Mouse (Mus musculus): Measurements from ENCODE around the gene Selenom. TPM values are rescaled to one million over a fixed set of nuclear protein-coding genes. Genes with fewer than 3 reads are reported as not detected.

Selenom gene
- polyA plus RNA-seq, 1 experiment from 2014 or later = 129 TPM

GRCm38 (mm10) chr11:3519051-3519726 is 4.7 kb downstream of the Selenom start:
- no peak for ATAC-seq
- Histone ChIP-seq H3K4me3 (ENCODE audit: low read depth, low read length) (no peak overlapping the region), H3K4me2 (ENCODE audit: low read length) (no peak overlapping the region), H3K36me3 (ENCODE audit: control insufficient read depth, insufficient read depth, low read length) (no peaks in the 10 kb centered on the region), H3K9me3 (replicated peaks; ENCODE audit: control insufficient read depth, low read length, poor library complexity, severe bottlenecking) (no peaks in the 10 kb centered on the region), H3K4me1 (ENCODE audit: control insufficient read depth, insufficient read depth, low read length) (peaks cover 9% of the 10 kb centered on the region), H3K27me3 (ENCODE audit: control insufficient read depth, insufficient read depth, low read depth, low read length) (peaks cover 10% of the 10 kb centered on the region), H3K9ac (ENCODE audit: low read depth, low read length) (no peak overlapping the region), H3K27ac (ENCODE audit: low read length) (no peak overlapping the region)
- 85% methylated on average over 4 of the region's 4 CpGs for WGBS

DNA sequence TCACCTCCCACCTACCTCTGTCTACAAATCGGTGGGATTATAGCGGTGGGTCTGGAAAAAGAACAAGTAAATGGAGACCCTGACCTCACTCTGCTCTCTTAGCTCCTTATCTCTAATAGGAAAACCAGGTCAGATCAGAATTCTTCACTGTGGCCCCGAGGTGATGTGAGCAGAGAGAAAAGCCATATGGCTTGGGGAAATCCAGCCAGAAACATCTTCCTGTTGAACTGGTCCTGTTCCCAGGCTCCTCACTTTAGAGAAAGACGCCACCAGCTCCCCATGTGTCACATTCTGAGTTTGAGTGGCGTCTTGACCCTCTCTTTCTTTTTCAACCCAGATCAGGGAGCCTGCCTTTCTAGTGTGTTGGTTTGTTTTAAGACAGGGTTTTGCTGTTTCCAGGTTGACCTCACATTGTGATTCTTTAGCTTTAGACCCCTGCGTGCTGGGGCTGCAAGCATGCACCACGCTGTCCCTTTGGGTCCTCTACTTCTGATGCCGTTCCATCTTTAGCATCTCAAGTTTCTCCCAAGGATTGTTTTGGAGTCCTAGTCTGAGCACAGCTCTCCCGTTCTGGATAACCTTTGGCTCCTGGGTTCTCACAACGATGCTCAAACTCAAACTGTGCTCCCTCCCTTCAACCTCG is 5.4 kb downstream of the Selenom start:
- H3K27ac ChIP-seq (ENCODE audit: low read length) = no peak overlapping the region
- ATAC-seq = no peak
- WGBS = 85% methylated on average over 11 of the region's 11 CpGs

GRCm38 (mm10) chr11:3520919-3521318 is 6.4 kb downstream of the Selenom start:
- Histone ChIP-seq H3K36me3 (ENCODE audit: control insufficient read depth, insufficient read depth, low read length) (no peaks in the 10 kb centered on the region), H3K4me2 (ENCODE audit: low read length) (no peak overlapping the region), H3K27ac (ENCODE audit: low read length) (no peak overlapping the region), H3K4me1 (ENCODE audit: control insufficient read depth, insufficient read depth, low read length) (peaks cover 9% of the 10 kb centered on the region), H3K4me3 (ENCODE audit: low read depth, low read length) (no peak overlapping the region), H3K9me3 (replicated peaks; ENCODE audit: control insufficient read depth, low read length, poor library complexity, severe bottlenecking) (no peaks in the 10 kb centered on the region), H3K27me3 (ENCODE audit: control insufficient read depth, insufficient read depth, low read depth, low read length) (peaks cover 10% of the 10 kb centered on the region), H3K9ac (ENCODE audit: low read depth, low read length) (no peak overlapping the region)
- no peak for ATAC-seq
- WGBS = 72% methylated on average over 14 of the region's 14 CpGs

More for the DNA sequence above, 5.4 kb downstream of the Selenom start:
- Histone ChIP-seq H3K4me3 (ENCODE audit: low read depth, low read length) (no peak overlapping the region), H3K36me3 (ENCODE audit: control insufficient read depth, insufficient read depth, low read length) (no peaks in the 10 kb centered on the region), H3K4me1 (ENCODE audit: control insufficient read depth, insufficient read depth, low read length) (peaks cover 9% of the 10 kb centered on the region), H3K27me3 (ENCODE audit: control insufficient read depth, insufficient read depth, low read depth, low read length) (peaks cover 10% of the 10 kb centered on the region), H3K9ac (ENCODE audit: low read depth, low read length) (no peak overlapping the region), H3K9me3 (replicated peaks; ENCODE audit: control insufficient read depth, low read length, poor library complexity, severe bottlenecking) (no peaks in the 10 kb centered on the region), H3K4me2 (ENCODE audit: low read length) (no peak overlapping the region)

GRCm38 (mm10) chr11:3521339-3522224 is 7.1 kb downstream of the Selenom start:
- H3K27ac ChIP-seq (ENCODE audit: low read length) = no peak overlapping the region
- no peak overlapping the region for H3K4me3 ChIP-seq (ENCODE audit: low read depth, low read length)
- H3K27me3 ChIP-seq (ENCODE audit: control insufficient read depth, insufficient read depth, low read depth, low read length) = peaks cover 3% of the 10 kb centered on the region; the same call in 1 of the 2 replicates
- WGBS = 89% methylated on average over 23 of the region's 23 CpGs
- peaks cover 7% of the 10 kb centered on the region for H3K4me1 ChIP-seq (ENCODE audit: control insufficient read depth, insufficient read depth, low read length)
- no peak overlapping the region for H3K9ac ChIP-seq (ENCODE audit: low read depth, low read length)
- ATAC-seq = no peak
- H3K9me3 ChIP-seq (replicated peaks; ENCODE audit: control insufficient read depth, low read length, poor library complexity, severe bottlenecking) = no peaks in the 10 kb centered on the region
- H3K36me3 ChIP-seq (ENCODE audit: control insufficient read depth, insufficient read depth, low read length) = no peaks in the 10 kb centered on the region
- no peak overlapping the region for H3K4me2 ChIP-seq (ENCODE audit: low read length)

DNA sequence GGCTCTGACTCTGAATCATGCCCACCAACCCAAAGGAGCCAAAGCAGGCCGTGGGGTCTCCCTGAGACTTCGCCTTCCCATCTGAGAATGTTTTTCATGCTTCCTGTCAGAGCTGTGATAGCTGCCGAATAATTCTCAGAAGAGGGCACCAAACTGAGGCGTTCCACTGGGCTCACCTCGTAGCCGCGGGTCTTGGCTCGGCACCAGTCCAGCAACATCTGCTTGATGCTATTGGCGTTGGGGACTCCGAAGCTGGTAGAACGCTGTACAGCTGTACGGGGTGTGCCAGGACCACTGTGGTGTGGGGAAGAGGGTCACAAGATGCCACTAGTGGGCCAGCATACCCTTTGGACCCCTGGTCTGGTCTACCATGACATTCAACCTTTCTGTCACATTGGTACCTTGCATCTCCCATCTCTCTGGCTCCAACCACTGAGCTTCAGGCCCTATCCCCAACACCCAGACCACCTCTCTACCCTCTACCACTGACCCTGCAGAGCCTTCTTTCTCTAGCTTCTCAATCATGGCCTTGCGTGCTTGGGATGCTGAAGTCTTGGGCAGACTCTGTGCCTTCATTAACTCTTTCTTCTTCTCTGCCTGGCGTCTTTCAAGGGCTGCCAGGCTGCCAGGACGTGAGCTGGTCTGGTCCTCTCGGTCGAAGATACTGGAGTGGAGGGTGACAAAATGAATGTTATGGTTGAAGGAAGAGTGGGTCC is 8.0 kb downstream of the Selenom start:
- H3K36me3 ChIP-seq (ENCODE audit: control insufficient read depth, insufficient read depth, low read length) = no peaks in the 10 kb centered on the region
- H3K4me1 ChIP-seq (ENCODE audit: control insufficient read depth, insufficient read depth, low read length) = peaks cover under 1% of the 10 kb centered on the region; the same call in 1 of the 2 replicates
- H3K27me3 ChIP-seq (ENCODE audit: control insufficient read depth, insufficient read depth, low read depth, low read length) = peaks cover 2% of the 10 kb centered on the region; the same call in 1 of the 2 replicates
- H3K9ac ChIP-seq (ENCODE audit: low read depth, low read length) = no peak overlapping the region
- no peak overlapping the region for H3K4me3 ChIP-seq (ENCODE audit: low read depth, low read length)
- no peak for ATAC-seq
- no peak overlapping the region for H3K27ac ChIP-seq (ENCODE audit: low read length)
- 95% methylated on average over 17 of the region's 17 CpGs for WGBS
- no peaks in the 10 kb centered on the region for H3K9me3 ChIP-seq (replicated peaks; ENCODE audit: control insufficient read depth, low read length, poor library complexity, severe bottlenecking)
- no peak overlapping the region for H3K4me2 ChIP-seq (ENCODE audit: low read length)

DNA sequence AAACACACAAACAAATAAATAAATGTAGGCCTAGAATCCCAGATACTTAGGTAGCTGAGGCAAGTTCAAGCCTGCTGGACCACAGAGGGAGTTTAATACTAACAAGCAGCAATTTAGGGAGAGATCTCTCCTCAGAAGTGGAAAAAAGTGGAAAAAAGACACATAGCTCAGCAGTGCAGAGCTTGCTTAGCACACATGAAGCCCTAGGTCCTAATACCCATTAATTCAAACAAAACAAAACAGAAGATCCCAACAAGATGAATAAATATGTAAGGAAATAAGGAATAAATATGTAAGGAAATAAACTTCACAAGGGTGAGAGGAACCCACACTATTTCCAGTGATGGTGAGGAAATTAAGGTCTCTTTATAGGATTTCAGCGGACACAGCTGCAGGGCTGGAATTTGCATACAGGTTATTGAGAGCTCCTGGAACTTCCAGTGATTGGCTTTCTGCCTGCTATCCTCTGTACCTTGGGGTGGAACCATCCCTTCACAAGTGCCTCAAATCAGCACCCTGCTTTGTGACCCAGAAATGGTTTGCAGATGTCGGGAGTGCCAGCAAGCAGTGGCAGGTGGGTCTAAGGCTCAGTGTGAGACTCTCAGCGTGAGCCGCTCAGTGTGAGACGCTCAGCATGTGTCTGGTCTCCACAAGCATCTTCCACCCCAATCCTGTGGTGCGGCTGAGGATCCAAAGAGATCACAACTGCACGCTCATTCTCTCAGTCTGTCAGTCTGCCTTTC is 9.5 kb downstream of the Selenom start:
- H3K4me2 ChIP-seq (ENCODE audit: low read length) = no peak overlapping the region
- no peak overlapping the region for H3K9ac ChIP-seq (ENCODE audit: low read depth, low read length)
- no peaks in the 10 kb centered on the region for H3K9me3 ChIP-seq (replicated peaks; ENCODE audit: control insufficient read depth, low read length, poor library complexity, severe bottlenecking)
- 82% methylated on average over 7 of the region's 7 CpGs for WGBS
- no peak overlapping the region for H3K27ac ChIP-seq (ENCODE audit: low read length)
- H3K36me3 ChIP-seq (ENCODE audit: control insufficient read depth, insufficient read depth, low read length) = no peaks in the 10 kb centered on the region
- H3K27me3 ChIP-seq (ENCODE audit: control insufficient read depth, insufficient read depth, low read depth, low read length) = no peaks in the 10 kb centered on the region
- H3K4me1 ChIP-seq (ENCODE audit: control insufficient read depth, insufficient read depth, low read length) = no peaks in the 10 kb centered on the region
- ATAC-seq = no peak
- H3K4me3 ChIP-seq (ENCODE audit: low read depth, low read length) = no peak overlapping the region

GRCm38 (mm10) chr11:3525560-3525959 is 11.1 kb downstream of the Selenom start:
- H3K9me3 ChIP-seq (replicated peaks; ENCODE audit: control insufficient read depth, low read length, poor library complexity, severe bottlenecking) = no peaks in the 10 kb centered on the region
- no peaks in the 10 kb centered on the region for H3K36me3 ChIP-seq (ENCODE audit: control insufficient read depth, insufficient read depth, low read length)
- no peaks in the 10 kb centered on the region for H3K27me3 ChIP-seq (ENCODE audit: control insufficient read depth, insufficient read depth, low read depth, low read length)
- WGBS = 82% methylated on average over 4 of the region's 4 CpGs
- H3K9ac ChIP-seq (ENCODE audit: low read depth, low read length) = no peak overlapping the region
- H3K4me2 ChIP-seq (ENCODE audit: low read length) = no peak overlapping the region
- H3K4me3 ChIP-seq (ENCODE audit: low read depth, low read length) = no peak overlapping the region
- H3K4me1 ChIP-seq (ENCODE audit: control insufficient read depth, insufficient read depth, low read length) = no peaks in the 10 kb centered on the region
- no peak for ATAC-seq
- no peak overlapping the region for H3K27ac ChIP-seq (ENCODE audit: low read length)

DNA sequence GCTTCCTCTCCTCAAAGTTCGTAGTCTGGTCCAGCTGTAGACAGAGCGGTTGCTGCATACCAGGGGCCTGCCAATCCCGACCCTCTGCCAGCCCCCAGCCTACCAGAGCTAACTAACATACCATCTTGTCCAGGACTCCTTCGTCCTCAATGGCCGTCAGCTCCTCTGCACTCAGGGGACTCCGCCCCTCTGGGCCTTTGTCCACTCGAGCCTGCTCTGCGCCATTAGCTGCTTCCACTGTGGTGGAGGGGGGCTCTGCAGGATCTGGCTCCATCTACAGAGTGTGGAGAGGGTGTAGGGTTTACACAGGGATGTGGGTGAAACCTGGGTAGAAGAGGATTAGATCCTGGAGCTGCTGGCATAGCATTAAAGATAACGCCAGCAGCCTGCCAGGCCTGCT is 11.7 kb downstream of the Selenom start:
- ATAC-seq = no peak
- WGBS = 81% methylated on average over 9 of the region's 9 CpGs

More for the DNA sequence above, 11.7 kb downstream of the Selenom start:
- H3K27me3 ChIP-seq (ENCODE audit: control insufficient read depth, insufficient read depth, low read depth, low read length) = no peaks in the 10 kb centered on the region
- H3K36me3 ChIP-seq (ENCODE audit: control insufficient read depth, insufficient read depth, low read length) = no peaks in the 10 kb centered on the region
- no peak overlapping the region for H3K27ac ChIP-seq (ENCODE audit: low read length)
- no peak overlapping the region for H3K4me2 ChIP-seq (ENCODE audit: low read length)
- no peaks in the 10 kb centered on the region for H3K4me1 ChIP-seq (ENCODE audit: control insufficient read depth, insufficient read depth, low read length)
- no peak overlapping the region for H3K4me3 ChIP-seq (ENCODE audit: low read depth, low read length)
- H3K9ac ChIP-seq (ENCODE audit: low read depth, low read length) = no peak overlapping the region
- H3K9me3 ChIP-seq (replicated peaks; ENCODE audit: control insufficient read depth, low read length, poor library complexity, severe bottlenecking) = no peaks in the 10 kb centered on the region

All from midbrain, embryonic 16.5 days (tissue).